Mouse (Mus musculus): ENCODE results near the gene Olfr356. TPM values are rescaled to one million over a fixed set of nuclear protein-coding genes. Genes with fewer than 3 reads are reported as not detected.

The Olfr356 gene
- not detected for total RNA-seq (2023)

GRCm38 (mm10) chr2:36936821-36937220, at the start of gene Olfr356:
Gene Olfr356, plus strand, starts transcription at chr2:36937121.

GRCm38 (mm10) chr2:36892836-36893235, 44.1 kb upstream of the Olfr356 start, which contains the start of gene Olfr353:
Gene Olfr353, minus strand, starts transcription at chr2:36892936.

GRCm38 (mm10) chr2:36905380-36905779, 31.5 kb upstream of the Olfr356 start, which contains the start of gene Olfr354:
Gene Olfr354, plus strand, starts transcription at chr2:36905680.

GRCm38 (mm10) chr2:36928797-36929196, 8.1 kb upstream of the Olfr356 start, which contains the start of gene Olfr355:
Gene Olfr355, minus strand, starts transcription at chr2:36928897.

Other genes starting within 250 kb of the Olfr356 start
- gene Olfr347, start 205.2 kb upstream of the Olfr356 start, total RNA-seq (2023) = not detected
- gene Olfr348, start 152.8 kb upstream of the Olfr356 start, total RNA-seq (2023) = not detected
- gene Olfr50, start 146.6 kb upstream of the Olfr356 start, total RNA-seq (2023) = not detected
- gene Olfr3, start 120.1 kb upstream of the Olfr356 start, total RNA-seq (2023) = not detected
- gene Olfr350, start 90.8 kb upstream of the Olfr356 start, total RNA-seq (2023) = not detected
- gene Olfr351, start 74.5 kb upstream of the Olfr356 start, total RNA-seq (2023) = not detected
- gene Olfr352, start 68.7 kb upstream of the Olfr356 start, total RNA-seq (2023) = not detected
- not detected for gene Olfr353, start 44.2 kb upstream of the Olfr356 start, total RNA-seq (2023)
- gene Olfr354, start 31.4 kb upstream of the Olfr356 start, total RNA-seq (2023) = not detected
- gene Olfr355, start 8.2 kb upstream of the Olfr356 start, total RNA-seq (2023) = not detected
- gene Olfr357, start 56.7 kb downstream of the Olfr356 start, total RNA-seq (2023) = not detected
- not detected for gene Olfr358, start 72.2 kb downstream of the Olfr356 start, total RNA-seq (2023)
- not detected for gene Olfr360, start 128.6 kb downstream of the Olfr356 start, total RNA-seq (2023)
- gene Olfr361, start 152.2 kb downstream of the Olfr356 start, total RNA-seq (2023) = not detected
- not detected for gene Olfr362, start 180.8 kb downstream of the Olfr356 start, total RNA-seq (2023)
- not detected for gene Olfr364-ps1, start 202.2 kb downstream of the Olfr356 start, total RNA-seq (2023)